Mouse (Mus musculus) olfactory bulb, adult 2 months (tissue): ENCODE measurements around the gene Cebpg. TPM values are rescaled to one million over a fixed set of nuclear protein-coding genes. Genes with fewer than 3 reads are reported as not detected.

Source experiments
- H3K27ac ChIP-seq: fragments of 200-500 bp; 2 replicates; pipeline ENCODE4 v1.5.1; 2012; ENCODE audit warnings: low read depth, low read length; ENCODE audit not compliant: insufficient read depth
- H3K4me1 ChIP-seq: fragments of 200-500 bp; 2 replicates; pipeline ENCODE4 v1.6.1; 2012; ENCODE audit warnings: low read length; ENCODE audit not compliant: control insufficient read depth, insufficient read depth
- H3K4me3 ChIP-seq: fragments of 200-500 bp; 2 replicates; pipeline ENCODE4 v1.5.1; 2012; ENCODE audit warnings: mild to moderate bottlenecking, low read depth, low read length, moderate library complexity; ENCODE audit not compliant: insufficient read depth
- CTCF ChIP-seq: fragments of 200-500 bp; IDR thresholded peaks from 2 replicates; pipeline ENCODE4 v1.5.1; 2012; ENCODE audit warnings: low read depth, mild to moderate bottlenecking, low read length, moderate library complexity; ENCODE audit not compliant: insufficient read depth
- POLR2A ChIP-seq: fragments of 200-500 bp; IDR thresholded peaks from 2 replicates; pipeline ENCODE4 v1.6.1; 2012; ENCODE audit warnings: mild to moderate bottlenecking, low read depth, low read length, moderate library complexity; ENCODE audit not compliant: insufficient read depth
- WGBS: fragments of 180-500 bp; shearing (Covaris S2); methylation state at CpG from one replicate; pipeline ENCODE4 v1.1.7; 2018; 5-methylcytosine and 5-hydroxymethylcytosine counted together
- polyA plus RNA-seq: library from polyadenylated mRNA; stranded (reverse); fragments of >200 nt; gene quantifications from 2 replicates; pipeline ENCODE4 v1.2.4, GENCODE M21; 2012; ENCODE audit warnings: low replicate concordance; ENCODE audit not compliant: missing spikeins, insufficient read depth, insufficient read length

Cebpg gene
- polyA plus RNA-seq, 1 experiment, result not detected

DNA sequence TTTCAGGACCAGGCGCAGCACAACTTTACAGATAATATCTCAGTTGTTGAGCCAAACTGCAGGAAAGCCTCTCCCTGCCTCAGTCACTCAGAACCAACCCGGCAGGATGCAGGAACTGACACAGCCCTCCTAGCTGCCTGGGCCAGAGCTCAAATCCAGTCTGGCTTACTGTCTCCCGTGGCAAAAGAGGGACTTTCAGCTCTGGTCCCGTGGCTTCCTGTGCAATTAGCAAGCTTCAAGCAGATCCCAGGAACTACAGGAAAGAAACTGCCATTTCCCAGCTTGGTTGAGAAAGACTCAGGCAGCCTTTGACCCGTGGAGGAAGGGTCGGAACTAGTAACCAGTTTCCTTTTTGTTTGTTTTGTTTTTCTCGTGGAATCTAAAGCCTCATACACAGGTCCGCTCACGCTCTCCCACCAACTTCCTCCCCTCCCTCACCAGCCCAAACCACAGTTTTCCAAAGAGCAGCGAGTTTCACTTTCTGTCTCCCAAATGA is 24.5 kb upstream of the Cebpg start:
- 50% methylated on average over 10 of the region's 10 CpGs for WGBS
- Histone ChIP-seq H3K4me3 (no peak overlapping the region), H3K27ac (peak overlapping the region; percentile 57), H3K4me1 (peaks cover 5% of the 10 kb centered on the region; the same call in 1 of the 2 replicates)
- TF ChIP-seq CTCF (no peak), POLR2A (no peak)

DNA sequence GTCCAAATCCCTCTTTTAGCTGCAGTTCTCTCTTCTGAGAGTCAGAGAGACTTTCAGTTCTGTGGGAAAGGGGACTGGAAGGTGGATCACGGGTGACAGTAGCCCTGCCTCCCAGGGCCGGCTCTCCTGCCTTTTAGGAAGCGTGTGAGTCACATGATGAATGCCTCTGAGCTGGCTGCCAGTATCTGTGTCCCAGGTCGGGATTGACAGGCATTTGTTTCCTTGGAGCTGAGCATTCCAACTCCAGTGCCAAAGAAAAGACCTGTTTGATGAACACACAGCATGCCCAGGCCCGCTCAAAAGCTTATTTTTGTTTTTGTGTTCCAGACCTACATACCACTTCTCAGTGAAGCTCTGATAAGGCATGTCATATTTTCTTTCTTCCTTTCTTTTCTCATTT is 20.3 kb upstream of the Cebpg start:
- whole genome bisulfite sequencing, result 51% methylated on average over 5 of the region's 5 CpGs

DNA sequence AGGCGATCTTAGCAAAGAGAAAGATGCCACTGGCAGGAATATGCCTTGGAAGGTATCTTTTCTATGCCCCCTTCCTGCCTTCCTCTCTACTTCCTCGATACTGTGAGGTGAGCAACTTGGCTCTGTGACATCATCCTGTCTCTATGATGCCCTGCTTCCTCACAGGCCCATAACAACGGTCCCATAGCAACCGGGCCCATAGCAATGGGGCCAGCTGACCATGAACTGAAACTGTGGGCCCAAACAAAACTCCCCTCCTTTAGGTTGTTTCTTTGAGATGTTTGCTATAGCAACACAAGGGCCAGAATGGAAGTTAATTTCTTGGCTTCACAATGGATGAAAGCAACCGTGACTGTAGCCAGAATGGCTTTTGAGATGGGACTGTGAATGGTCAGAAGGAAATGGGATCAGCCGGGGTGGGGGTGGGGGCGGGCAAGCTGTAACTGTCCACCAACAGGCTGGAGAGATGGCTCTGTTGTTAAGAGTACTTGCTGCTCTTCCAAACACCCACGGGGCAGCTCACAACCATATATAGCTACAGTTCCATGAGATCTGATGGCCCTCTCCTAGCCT is 10.4 kb upstream of the Cebpg start:
- TF ChIP-seq CTCF (no peak), POLR2A (no peak)
- WGBS, result 62% methylated on average over 8 of the region's 8 CpGs
- Histone ChIP-seq H3K27ac (no peak overlapping the region), H3K4me3 (no peak overlapping the region), H3K4me1 (no peaks in the 10 kb centered on the region)

More for the DNA sequence above, 20.3 kb upstream of the Cebpg start:
- Histone ChIP-seq H3K4me1 (peaks cover 5% of the 10 kb centered on the region; the same call in 1 of the 2 replicates), H3K27ac (no peak overlapping the region), H3K4me3 (no peak overlapping the region)
- no peak for TF ChIP-seq CTCF
- no peak for TF ChIP-seq POLR2A

DNA sequence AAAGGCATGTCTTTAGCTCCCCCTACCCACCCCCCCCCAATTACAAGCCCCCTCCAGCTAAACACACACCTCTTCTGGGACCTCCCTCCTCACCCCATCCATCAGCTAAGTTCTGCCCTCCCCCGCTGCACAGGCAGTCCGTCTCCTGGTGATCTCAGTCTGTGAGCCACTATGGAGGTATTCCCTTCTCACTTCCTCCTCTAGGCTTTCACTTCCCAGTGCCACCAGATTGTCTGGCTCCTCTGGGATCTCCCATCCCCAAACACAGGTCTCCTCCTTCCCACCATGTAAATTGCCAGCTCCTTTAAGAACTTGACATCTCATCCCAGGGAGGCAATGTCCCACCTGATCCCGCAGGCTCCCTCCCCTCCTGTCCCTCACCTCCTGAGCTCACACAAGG is 9.6 kb upstream of the Cebpg start:
- WGBS, result 90% methylated on average over 3 of the region's 3 CpGs
- H3K4me1 ChIP-seq, result no peaks in the 10 kb centered on the region
- no peak overlapping the region for H3K27ac ChIP-seq
- TF ChIP-seq POLR2A (no peak), CTCF (no peak)
- H3K4me3 ChIP-seq, result no peak overlapping the region

DNA sequence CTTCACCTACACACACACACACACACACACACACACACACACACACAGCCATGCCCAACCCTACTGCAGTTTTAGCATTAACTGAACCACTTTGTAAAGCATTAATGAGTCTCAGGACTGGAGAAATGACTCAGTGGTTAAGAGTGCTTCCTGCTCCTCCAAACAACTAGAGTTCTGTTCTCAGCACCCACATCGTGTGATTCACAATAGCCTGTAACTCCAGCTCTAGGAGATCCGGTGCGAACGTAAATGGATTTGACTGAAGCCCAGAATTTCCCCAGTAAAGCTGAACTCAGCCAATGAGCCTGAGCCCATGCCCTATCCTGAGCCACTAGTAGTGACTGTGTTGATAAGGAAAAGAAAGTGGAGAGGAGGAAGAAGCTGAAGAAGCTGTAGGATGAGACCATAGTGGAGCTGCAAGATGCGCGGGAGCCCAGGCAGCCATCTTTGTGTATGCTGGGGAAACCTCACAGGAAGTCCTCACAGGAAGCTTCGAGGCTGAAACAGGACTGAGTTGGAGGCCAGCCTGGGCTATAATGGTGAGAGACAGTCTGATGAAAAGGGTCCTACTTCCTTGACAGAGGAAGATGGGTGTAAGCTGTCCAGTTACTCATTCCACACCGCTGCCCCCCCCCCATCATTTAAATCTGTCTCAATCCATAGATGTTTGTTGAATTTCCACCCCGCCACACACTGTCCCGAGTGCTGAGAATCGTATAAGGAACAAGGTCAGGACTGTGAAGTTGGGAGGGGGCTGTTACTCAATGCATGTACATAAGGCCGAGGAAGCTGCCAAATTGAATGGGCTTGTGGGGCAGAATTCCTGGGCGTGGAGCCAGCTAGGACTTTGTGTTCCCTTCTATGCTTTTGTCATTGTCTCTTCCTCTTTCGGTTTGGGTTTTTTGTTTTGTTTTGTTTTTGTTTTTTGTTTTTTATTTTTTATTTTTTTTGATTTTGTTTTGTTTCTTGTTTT is 8.2 kb upstream of the Cebpg start:
- H3K4me3 ChIP-seq, result no peak overlapping the region
- H3K27ac ChIP-seq, result no peak overlapping the region
- TF ChIP-seq CTCF, result no peak
- no peak for TF ChIP-seq POLR2A
- 54% methylated on average over 14 of the region's 14 CpGs for WGBS
- H3K4me1 ChIP-seq, result no peaks in the 10 kb centered on the region

DNA sequence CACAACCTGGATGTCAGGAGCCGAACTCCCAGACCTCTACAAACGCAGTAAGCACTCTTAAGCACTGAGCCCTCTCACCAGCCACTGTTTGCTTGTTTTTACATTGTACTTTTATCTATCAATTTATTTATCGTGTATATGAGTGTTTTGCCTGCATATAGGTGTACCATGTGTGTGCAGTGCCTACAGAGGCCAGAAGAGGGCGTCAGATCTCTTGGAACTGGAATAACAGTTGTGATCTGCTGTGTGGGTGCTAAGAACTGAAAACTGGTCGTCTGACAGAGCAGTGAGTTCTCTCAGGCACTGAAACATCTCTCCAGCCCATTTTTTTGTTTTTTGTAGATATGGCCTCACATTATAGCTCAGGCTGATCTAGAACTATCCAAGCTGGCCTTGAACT is 3.1 kb upstream of the Cebpg start:
- Histone ChIP-seq H3K27ac (no peak overlapping the region), H3K4me3 (no peak overlapping the region), H3K4me1 (peaks cover 2% of the 10 kb centered on the region; the same call in 1 of the 2 replicates)
- no peak for TF ChIP-seq CTCF
- TF ChIP-seq POLR2A, result no peak
- 75% methylated on average over 5 of the region's 5 CpGs for WGBS

DNA sequence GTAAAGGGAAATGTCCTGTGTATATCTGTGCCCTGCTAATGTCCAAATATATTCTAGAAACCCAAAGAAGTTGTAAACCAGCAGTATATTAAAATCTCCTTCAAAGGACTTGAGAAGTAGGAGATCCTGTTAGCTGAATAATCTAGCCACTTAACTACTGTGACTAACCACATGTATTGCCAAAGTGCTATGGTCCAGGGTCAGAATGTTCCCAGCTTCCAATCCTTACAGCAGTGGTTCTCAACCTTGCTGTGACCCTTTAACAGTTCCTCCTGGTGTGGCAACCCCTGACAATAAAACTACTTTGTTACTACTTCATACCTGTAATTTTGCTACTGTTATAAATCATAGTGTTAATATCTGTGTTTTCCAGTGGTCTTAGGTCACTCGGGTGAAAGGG is 2.0 kb upstream of the Cebpg start:
- Histone ChIP-seq H3K4me3 (no peak overlapping the region), H3K4me1 (peaks cover 2% of the 10 kb centered on the region), H3K27ac (no peak overlapping the region)
- TF ChIP-seq CTCF (no peak), POLR2A (no peak)
- 83% methylated on average over 1 of the region's 1 CpGs for WGBS

DNA sequence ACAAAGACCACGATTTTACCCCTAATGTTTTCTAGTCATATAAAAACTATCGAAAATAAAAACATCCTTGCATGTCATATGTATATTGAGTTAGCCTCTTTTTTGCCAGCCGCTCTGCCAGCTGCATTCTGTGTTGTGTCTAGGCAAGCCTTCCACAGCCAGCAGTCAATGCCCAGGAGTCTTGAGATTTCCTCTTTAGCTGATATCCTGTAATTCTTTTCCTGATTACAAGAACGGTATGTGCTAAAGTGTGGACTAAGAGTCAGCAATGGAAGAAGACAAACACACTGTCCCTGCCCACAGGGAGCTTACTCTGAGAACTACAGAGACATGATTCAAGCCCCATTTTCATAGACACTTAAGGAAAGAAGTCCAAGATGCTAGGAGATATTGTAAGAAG is 1.2 kb upstream of the Cebpg start:
- Histone ChIP-seq H3K4me3 (no peak overlapping the region), H3K4me1 (peaks cover 2% of the 10 kb centered on the region), H3K27ac (no peak overlapping the region)
- 87% methylated on average over 4 of the region's 4 CpGs for WGBS
- TF ChIP-seq CTCF (no peak), POLR2A (no peak)

DNA sequence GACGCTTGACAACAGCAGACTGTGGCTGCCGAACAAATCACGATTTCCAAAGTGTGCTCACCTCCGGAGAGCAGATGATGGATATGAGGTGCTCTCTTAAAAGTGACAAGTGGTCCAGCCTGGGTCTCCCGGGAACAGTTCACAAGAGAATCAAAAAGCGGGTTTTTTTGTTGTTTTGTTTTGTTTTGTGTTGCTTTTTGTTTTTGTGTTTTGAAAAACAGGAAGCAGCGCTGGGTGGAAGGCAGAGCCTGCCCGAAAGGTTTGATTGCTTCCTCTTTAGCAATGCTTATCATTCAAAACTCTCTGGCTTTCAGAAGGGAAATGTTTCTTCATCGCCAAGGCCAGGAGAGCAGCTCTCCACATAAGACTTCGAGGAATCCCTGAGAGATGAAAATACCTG is 626 bp upstream of the Cebpg start:
- TF ChIP-seq CTCF (no peak), POLR2A (no peak)
- 24% methylated on average over 10 of the region's 10 CpGs for WGBS
- Histone ChIP-seq H3K4me3 (peak overlapping the region; percentile 87), H3K4me1 (peaks cover 2% of the 10 kb centered on the region), H3K27ac (0 out of 2 replicates have a peak overlapping the region, but pooled peaks have one; percentile 18)
